ENCODE assay signal across 8 mouse cellular contexts in the genomic region with DNA sequence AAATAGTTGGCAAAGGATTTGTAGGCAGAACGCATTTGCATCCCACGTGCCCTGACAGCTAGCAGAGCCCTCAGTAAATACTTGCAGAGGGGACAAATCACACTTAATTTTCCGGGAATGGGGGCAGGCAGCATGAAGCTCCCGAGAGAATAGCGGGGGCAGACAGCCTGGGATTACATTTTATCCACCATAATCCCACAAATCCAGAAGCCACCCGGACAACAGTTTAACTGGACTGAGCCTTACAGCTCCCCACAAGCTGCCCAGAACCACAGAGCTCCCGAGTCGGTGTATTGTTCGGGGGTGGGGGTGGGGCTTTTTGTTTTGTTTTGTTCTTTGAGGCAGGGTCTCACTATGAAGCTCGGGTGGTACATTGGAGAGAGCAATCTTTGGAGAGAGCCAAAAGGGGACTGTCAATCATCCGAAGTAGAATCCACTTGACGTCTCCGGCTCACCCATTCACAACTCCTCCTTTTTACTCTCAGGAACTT. TPM values are rescaled to one million over a fixed set of nuclear protein-coding genes. Genes with fewer than 3 reads are reported as not detected.
A peak's percentile ranks its signal among the peaks of the same experiment; 100 is the strongest.
DNase-seq lines count a peak whose midpoint lies in the region; ATAC-seq and TF ChIP-seq lines count a peak whose summit lies in the region.

No protein-coding gene starts in this region.

- no peak for DNase-seq in kidney, adult 2 months
- DNase-seq in kidney, postnatal 10 days, result no peak
- DNase-seq in brain, embryonic 14.5 days (ENCODE audit: low read depth), result peak; percentile 47
- DNase-seq in hindbrain, postnatal 0 days (ENCODE audit: low spot score), result no peak
- no peak for DNase-seq in spleen, postnatal 4 days (ENCODE audit: low spot score in 2 of 2)
- no peak for DNase-seq in urinary bladder, adult 2 months (ENCODE audit: low spot score)

- peak overlapping the region; percentile 85 for H3K4me3 ChIP-seq in kidney, adult 2 months (ENCODE audit: insufficient read depth, low read depth, low read length)
- peak overlapping the region; percentile 52 for H3K4me3 ChIP-seq in hindbrain, postnatal 0 days (ENCODE audit: low read length)
- H3K4me3 ChIP-seq in myocyte, result peak overlapping the region; percentile 65

- H3K79me2 ChIP-seq in myocyte (ENCODE audit: control insufficient read depth, insufficient read depth), result peaks cover 32% of the 10 kb centered on the region

- no peak overlapping the region for H3K27ac ChIP-seq in kidney, adult 2 months (ENCODE audit: insufficient read depth, low read depth, low read length)
- peak overlapping the region; percentile 36; the same call in 1 of the 2 replicates for H3K27ac ChIP-seq in hindbrain, postnatal 0 days

- ATAC-seq in hindbrain, postnatal 0 days, result no peak
- ATAC-seq in frontal cortex, adult (ENCODE audit: low TSS enrichment), result no peak

- peak overlapping the region; percentile 90 for H3ac ChIP-seq in myocyte (ENCODE audit: control insufficient read depth, insufficient read length)

- no peak for TF ChIP-seq CTCF in kidney, adult 2 months (conservative IDR thresholded peaks at IDR 0.05; ENCODE audit: insufficient read depth, insufficient read length, low read depth, low read length)
- no peak for TF ChIP-seq CTCF in brain, embryonic 14.5 days (IDR thresholded peaks at IDR 0.05; ENCODE audit: borderline replicate concordance, extremely low read depth, insufficient read depth, insufficient read length)
- TF ChIP-seq CTCF in hindbrain, postnatal 0 days (IDR thresholded peaks at IDR 0.05; ENCODE audit: low read depth), result no peak

- 9% methylated on average over 13 of the region's 13 CpGs for WGBS in kidney, adult 2 months
- 1% methylated on average over 13 of the region's 13 CpGs for WGBS in hindbrain, postnatal 0 days

- no peaks in the 10 kb centered on the region for H3K4me1 ChIP-seq in kidney, adult 2 months (ENCODE audit: control insufficient read depth, insufficient read depth, low read length)
- H3K4me1 ChIP-seq in hindbrain, postnatal 0 days (ENCODE audit: insufficient read depth, low read length), result no peaks in the 10 kb centered on the region

- H3K36me3 ChIP-seq in kidney, adult 2 months (ENCODE audit: control insufficient read depth, insufficient read depth, low read length), result no peaks in the 10 kb centered on the region
- no peaks in the 10 kb centered on the region for H3K36me3 ChIP-seq in hindbrain, postnatal 0 days (ENCODE audit: insufficient read depth, low read length)
- H3K36me3 ChIP-seq in myocyte (ENCODE audit: control insufficient read depth, insufficient read depth), result no peaks in the 10 kb centered on the region

- no peak for TF ChIP-seq POLR2A in kidney, adult 2 months (IDR thresholded peaks at IDR 0.05; ENCODE audit: low read depth, low read length)
- TF ChIP-seq POLR2A in brain, embryonic 14.5 days (IDR thresholded peaks at IDR 0.05; ENCODE audit: borderline replicate concordance, extremely low read depth, insufficient read depth, insufficient read length, poor library complexity, severe bottlenecking), result no peak
- TF ChIP-seq POLR2A in myocyte (IDR thresholded peaks at IDR 0.05; ENCODE audit: insufficient read length, low read depth), result no peak

- no peaks in the 10 kb centered on the region for H3K27me3 ChIP-seq in kidney, adult 2 months (replicated peaks; ENCODE audit: control insufficient read depth, insufficient read depth, low read length)
- H3K27me3 ChIP-seq in hindbrain, postnatal 0 days (ENCODE audit: insufficient read depth, low read length), result no peaks in the 10 kb centered on the region; the same call in 1 of the 2 replicates
- H3K27me3 ChIP-seq in myocyte (ENCODE audit: control insufficient read depth, insufficient read depth, insufficient read length), result no peaks in the 10 kb centered on the region

- no peaks in the 10 kb centered on the region for H3K9me3 ChIP-seq in hindbrain, postnatal 0 days (ENCODE audit: low read length)

- H3K4me2 ChIP-seq in hindbrain, postnatal 0 days (ENCODE audit: low read depth, low read length), result peak overlapping the region; percentile 89
- H3K4me2 ChIP-seq in myocyte (ENCODE audit: low read depth), result peak overlapping the region; percentile 83

- H3K9ac ChIP-seq in hindbrain, postnatal 0 days (replicated peaks; ENCODE audit: low read length), result peak overlapping the region; percentile 71

TF ChIP-seq in myocyte, 11 proteins besides CTCF, POLR2A, EP300 and RAD21:
- TF ChIP-seq CEBPB (IDR thresholded peaks at IDR 0.05; ENCODE audit: insufficient read depth, poor library complexity, severe bottlenecking) (no peak), TCF12 (IDR thresholded peaks at IDR 0.05; ENCODE audit: insufficient read depth, poor library complexity, severe bottlenecking) (no peak), POLR2AphosphoS2 (IDR thresholded peaks at IDR 0.05; ENCODE audit: insufficient read length, low read depth) (no peak), REST (IDR thresholded peaks at IDR 0.05; ENCODE audit: insufficient read depth, insufficient read length) (no peak), E2F4 (IDR thresholded peaks at IDR 0.05; ENCODE audit: insufficient read depth) (no peak), TCF3 (IDR thresholded peaks at IDR 0.05; ENCODE audit: insufficient read length, low read depth) (no peak), SRF (IDR thresholded peaks at IDR 0.05; ENCODE audit: control insufficient read depth, insufficient read length, low read depth) (no peak), MAX (IDR thresholded peaks at IDR 0.05; ENCODE audit: low read depth) (no peak), MYOD1 (IDR thresholded peaks at IDR 0.05; ENCODE audit: control insufficient read depth in 1 of 3, insufficient read length in 2 of 3, low read depth in 2 of 3) (no peak), MYOG (IDR thresholded peaks at IDR 0.05; ENCODE audit: control insufficient read depth in 1 of 3, insufficient read depth in 1 of 3, insufficient read length in 2 of 3, low read depth in 2 of 3) (no peak), USF1 (IDR thresholded peaks at IDR 0.05; ENCODE audit: low read depth) (no peak)

RNA-seq across cellular contexts. Expression of a gene that starts 0.7 kb away (rescaled TPM):
- 1.0 and 2.0 TPM in 2 replicates for polyA plus RNA-seq in kidney, adult 2 months (2012; rRNA removed)
- 2.3 and 2.5 TPM in 2 replicates for polyA plus RNA-seq in brain, embryonic 14.5 days (2012; rRNA removed)
- 20.3 and 26.0 TPM in 2 replicates for total RNA-seq in hindbrain, postnatal 0 days (2014; rRNA removed)
- 9.8 and 12.7 TPM in 2 replicates for polyA plus RNA-seq in hindbrain, postnatal 0 days (2015; fragmentation: Nextera tagmentation; extraction: Ambion mirVana)
- polyA plus RNA-seq in myocyte (2012; fragmentation: generic; extraction: Trizol), result 4.5 TPM
- 5.6 and 7.3 TPM in 2 replicates for polyA plus RNA-seq in urinary bladder, adult 2 months (2012; rRNA removed)
